Mouse (Mus musculus) lung, embryonic 14.5 days (tissue): ENCODE data around the gene Sowaha. TPM values are rescaled to one million over a fixed set of nuclear protein-coding genes. Genes with fewer than 3 reads are reported as not detected.

Source experiments
- ATAC-seq: fragments of 200-750 bp; cut with Nextera tagmentation; 2 replicates; pipeline ENCODE4 v1.8.0; 2017; ENCODE audit warnings: mild to moderate bottlenecking, moderate TSS enrichment, moderate library complexity; ENCODE audit not compliant: insufficient read depth
- DNase-seq: peaks from one replicate; pipeline ENCODE4 v3.0.0-alpha.2; 2015
- H3K27ac ChIP-seq: fragments of 300-500 bp; sonication (generic); 2 replicates; pipeline ENCODE4 v1.5.1; 2014; ENCODE audit warnings: low read depth, mild to moderate bottlenecking, moderate library complexity
- H3K27me3 ChIP-seq: fragments of 300-500 bp; sonication (generic); 2 replicates; pipeline ENCODE4 v1.6.1; 2014; ENCODE audit warnings: low read length, control low read depth; ENCODE audit not compliant: insufficient read depth
- H3K36me3 ChIP-seq: fragments of 300-500 bp; sonication (generic); 2 replicates; pipeline ENCODE4 v1.6.1; 2014; ENCODE audit warnings: control low read depth; ENCODE audit not compliant: insufficient read depth
- H3K4me1 ChIP-seq: fragments of 300-500 bp; sonication (generic); 2 replicates; pipeline ENCODE4 v1.6.1; 2014; ENCODE audit warnings: antibody characterized with exemption, control low read depth; ENCODE audit not compliant: insufficient read depth
- H3K4me2 ChIP-seq: fragments of 300-500 bp; sonication (generic); 2 replicates; pipeline ENCODE4 v1.6.1; 2014; ENCODE audit warnings: mild to moderate bottlenecking
- H3K4me3 ChIP-seq: fragments of 300-500 bp; sonication (generic); 2 replicates; pipeline ENCODE4 v1.5.1; 2014; ENCODE audit warnings: low read depth, low read length
- H3K9ac ChIP-seq: fragments of 300-500 bp; sonication (generic); 2 replicates; pipeline ENCODE4 v1.6.1; 2014
- H3K9me3 ChIP-seq: fragments of 300-500 bp; sonication (generic); 2 replicates; pipeline ENCODE4 v1.6.1; 2016; ENCODE audit warnings: low read depth, low read length, control low read depth
- CTCF ChIP-seq: IDR thresholded peaks from 2 replicates; pipeline ENCODE4 v1.5.1; 2016; ENCODE audit warnings: antibody characterized with exemption, low read depth
- WGBS: fragments of 180-500 bp; shearing (Covaris S2); extraction: QIAGEN DNeasy Blood & Tissue Kit; methylation state at CpG from one replicate; pipeline ENCODE4 v1.1.7; 2014; 5-methylcytosine and 5-hydroxymethylcytosine counted together
- polyA plus RNA-seq: library from polyadenylated mRNA; unstranded; fragments of >200 nt; fragmentation: Nextera tagmentation; extraction: Ambion mirVana; gene quantifications from 2 replicates; pipeline ENCODE4 v1.2.1, GENCODE M21; 2014

Sowaha gene
- polyA plus RNA-seq, 1 experiment from 2014 or later, result 0.17 TPM

- no peaks in the 10 kb centered on the region for H3K9me3 ChIP-seq
- 0 out of 2 replicates have a peak within 1 kb of the TSS, but pooled peaks have one; percentile 2 for H3K9ac ChIP-seq
- H3K27me3 ChIP-seq, result peaks cover 53% of the 10 kb centered on the region
- no peaks in the 10 kb centered on the region for H3K36me3 ChIP-seq
- peak within 1 kb of the TSS; percentile 50 for H3K4me2 ChIP-seq
- peak; percentile 96 for TF ChIP-seq CTCF
- H3K4me3 ChIP-seq, result peak within 1 kb of the TSS; percentile 5; the same call in 1 of the 2 replicates
- 3% methylated on average over 29 of the region's 29 CpGs for WGBS
- H3K27ac ChIP-seq, result no peak within 1 kb of the TSS
- peaks cover 4% of the 10 kb centered on the region; the same call in 1 of the 2 replicates for H3K4me1 ChIP-seq
- ATAC-seq (peak; percentile 74), DNase-seq (peak; percentile 96)
These were observed 9.9 kb downstream of the Sowaha start, which contains the start of gene Gm9837 for GRCm38 (mm10) chr11:53469968-53470695. Gene Gm9837 (minus strand): TSS chr11:53470479.

- Histone ChIP-seq H3K9me3 (no peaks in the 10 kb centered on the region), H3K36me3 (no peaks in the 10 kb centered on the region), H3K4me2 (peak overlapping the region; percentile 50), H3K27me3 (peaks cover 53% of the 10 kb centered on the region), H3K4me1 (peaks cover 4% of the 10 kb centered on the region; the same call in 1 of the 2 replicates), H3K27ac (no peak overlapping the region), H3K4me3 (no peak overlapping the region), H3K9ac (no peak overlapping the region)
- WGBS, result 44% methylated on average over 16 of the region's 16 CpGs
- no peak for ATAC-seq
- DNase-seq, result no peak
- TF ChIP-seq CTCF, result no peak
These were observed 10.6 kb downstream of the Sowaha start for GRCm38 (mm10) chr11:53469294-53469967.

GRCm38 (mm10) chr11:53466231-53466971 lies 13.7 kb downstream of the Sowaha start:
- 7% methylated on average over 40 of the region's 40 CpGs for WGBS

GRCm38 (mm10) chr11:53463551-53464424 lies 16.3 kb downstream of the Sowaha start:
- TF ChIP-seq CTCF, result no peak
- 5% methylated on average over 55 of the region's 55 CpGs for WGBS
- Histone ChIP-seq H3K36me3 (no peaks in the 10 kb centered on the region), H3K9me3 (no peaks in the 10 kb centered on the region), H3K4me2 (peak overlapping the region; percentile 82), H3K27ac (no peak overlapping the region), H3K4me1 (peaks cover 4% of the 10 kb centered on the region; the same call in 1 of the 2 replicates), H3K9ac (peak overlapping the region; percentile 38; the same call in 1 of the 2 replicates), H3K27me3 (peaks cover 62% of the 10 kb centered on the region), H3K4me3 (peak overlapping the region; percentile 44)
- 0 out of 2 replicates have a peak, but pooled peaks have one; percentile 14 for ATAC-seq
- peak; percentile 56 for DNase-seq

More at GRCm38 (mm10) chr11:53466231-53466971, 13.7 kb downstream of the Sowaha start:
- H3K4me1 ChIP-seq, result peaks cover 4% of the 10 kb centered on the region; the same call in 1 of the 2 replicates
- TF ChIP-seq CTCF, result peak; percentile 88
- DNase-seq (peak; percentile 92), ATAC-seq (peak; percentile 52; the same call in 1 of the 2 replicates)
- peaks cover 75% of the 10 kb centered on the region for H3K27me3 ChIP-seq
- no peaks in the 10 kb centered on the region for H3K36me3 ChIP-seq
- H3K4me2 ChIP-seq, result peak overlapping the region; percentile 65
- no peaks in the 10 kb centered on the region for H3K9me3 ChIP-seq
- H3K27ac ChIP-seq, result no peak overlapping the region
- peak overlapping the region; percentile 29 for H3K4me3 ChIP-seq
- H3K9ac ChIP-seq, result peak overlapping the region; percentile 48

GRCm38 (mm10) chr11:53461727-53462126 lies 18.3 kb downstream of the Sowaha start:
- no peak for ATAC-seq
- WGBS, result 25% methylated on average over 5 of the region's 5 CpGs

GRCm38 (mm10) chr11:53460192-53460591 lies 19.9 kb downstream of the Sowaha start:
- ATAC-seq (no peak), DNase-seq (no peak)
- no peaks in the 10 kb centered on the region for H3K36me3 ChIP-seq
- H3K9me3 ChIP-seq, result no peaks in the 10 kb centered on the region
- H3K4me3 ChIP-seq, result no peak overlapping the region
- no peak overlapping the region for H3K4me2 ChIP-seq
- peaks cover 47% of the 10 kb centered on the region for H3K27me3 ChIP-seq
- 67% methylated on average over 3 of the region's 3 CpGs for WGBS
- TF ChIP-seq CTCF, result no peak
- H3K9ac ChIP-seq, result no peak overlapping the region
- no peaks in the 10 kb centered on the region for H3K4me1 ChIP-seq
- H3K27ac ChIP-seq, result no peak overlapping the region

More at GRCm38 (mm10) chr11:53461727-53462126, 18.3 kb downstream of the Sowaha start:
- Histone ChIP-seq H3K4me3 (no peak overlapping the region), H3K36me3 (no peaks in the 10 kb centered on the region), H3K4me2 (no peak overlapping the region), H3K4me1 (peaks cover 4% of the 10 kb centered on the region; the same call in 1 of the 2 replicates), H3K27ac (no peak overlapping the region), H3K9me3 (no peaks in the 10 kb centered on the region), H3K27me3 (peaks cover 60% of the 10 kb centered on the region), H3K9ac (no peak overlapping the region)
- no peak for DNase-seq
- no peak for TF ChIP-seq CTCF
